Mouse (Mus musculus) retina, adult 2 months (tissue): ENCODE results near the gene Olfr547.

ENCODE experiments used
- DNase-seq: peaks from one replicate; pipeline ENCODE4 v3.0.0-alpha.2; 2012; ENCODE audit warnings: low read depth, low spot score

The Olfr547 gene

GRCm38 (mm10) chr7:102566219-102566618 lies 31.7 kb downstream of the Olfr547 start:
- no peak for DNase-seq

GRCm38 (mm10) chr7:102571142-102571541 lies 36.6 kb downstream of the Olfr547 start, which contains the start of gene Olfr550:
Gene Olfr550, plus strand, starts transcription at chr7:102571442.
- no peak for DNase-seq

- no peak for DNase-seq
These were observed 38.8 kb downstream of the Olfr547 start for GRCm38 (mm10) chr7:102573174-102573830.

GRCm38 (mm10) chr7:102575998-102576397 lies 41.4 kb downstream of the Olfr547 start:
- DNase-seq: no peak
